In the genomic region with DNA sequence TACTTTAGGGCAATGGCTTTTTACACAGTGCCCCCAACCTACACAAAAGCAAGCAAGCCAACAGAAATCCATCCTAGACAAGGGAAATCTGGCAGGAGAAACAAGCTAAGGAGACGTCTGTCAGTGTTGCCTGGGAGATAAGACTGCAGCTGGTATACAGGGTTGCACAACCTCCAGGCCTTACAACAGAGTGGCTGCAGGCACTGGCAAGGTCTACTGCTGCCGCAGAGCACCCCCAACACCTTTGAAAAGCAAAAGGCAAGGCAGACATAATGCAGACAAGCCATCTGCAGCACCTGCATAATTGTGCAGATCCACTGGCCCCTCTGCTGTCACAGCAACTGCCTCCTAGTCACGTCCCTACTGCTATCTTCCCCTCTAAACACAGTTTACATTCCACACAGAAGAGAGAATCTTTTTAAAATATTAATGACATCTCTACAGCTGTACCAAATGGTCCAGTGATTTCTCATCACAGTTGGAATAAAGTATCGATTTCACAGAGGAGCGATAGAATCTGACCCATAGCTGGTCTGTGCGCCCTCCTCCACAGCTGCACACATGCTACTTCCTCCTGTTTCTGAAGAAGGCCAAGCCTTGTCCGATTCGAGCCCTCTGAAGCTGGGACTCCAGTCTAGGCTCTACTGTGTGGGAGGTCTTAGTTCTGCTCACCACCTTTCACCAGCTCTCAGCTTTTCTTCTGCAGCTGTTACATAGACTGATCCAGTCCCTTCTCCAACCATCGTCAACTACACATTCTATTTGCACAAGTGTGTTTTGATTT, we compare ENCODE assay signal across 8 mouse cellular contexts. TPM values are rescaled to one million over a fixed set of nuclear protein-coding genes. Genes with fewer than 3 reads are reported as not detected.
DNase-seq lines count a peak whose midpoint lies in the region; ATAC-seq and TF ChIP-seq lines count a peak whose summit lies in the region.

No protein-coding gene starts in this region.

- no peak overlapping the region for H3K4me3 ChIP-seq in heart, embryonic 10.5 days
- no peak overlapping the region for H3K4me3 ChIP-seq in liver, adult 2 months (ENCODE audit: insufficient read depth, low read depth, low read length)
- H3K4me3 ChIP-seq in neural tube, embryonic 11.5 days (ENCODE audit: low read depth, low read length): no peak overlapping the region

- no peak for DNase-seq in frontal cortex, postnatal 10 days (ENCODE audit: low spot score in 2 of 2)
- DNase-seq in adipocyte (ENCODE audit: low spot score): peak; percentile 80
- no peak for DNase-seq in heart, embryonic 10.5 days (ENCODE audit: low spot score)
- DNase-seq in liver, adult 2 months (ENCODE audit: extremely low read depth, low read depth, low spot score): peak; percentile 76
- peak; percentile 25 for DNase-seq in neural tube, embryonic 11.5 days (ENCODE audit: low spot score)
- DNase-seq in frontal cortex, postnatal 14 days (ENCODE audit: low spot score in 2 of 2): no peak
- DNase-seq in thymus, adult 18-20 months: no peak

- peak overlapping the region; percentile 37 for H3K27ac ChIP-seq in heart, embryonic 10.5 days
- H3K27ac ChIP-seq in liver, adult 2 months (replicated peaks; ENCODE audit: insufficient read depth, low read depth, low read length): 0 out of 2 replicates have a peak overlapping the region, but pooled peaks have one; percentile 8
- H3K27ac ChIP-seq in neural tube, embryonic 11.5 days (ENCODE audit: low read depth, low read length): no peak overlapping the region

- peaks cover 25% of the 10 kb centered on the region for H3K4me1 ChIP-seq in heart, embryonic 10.5 days
- peaks cover 27% of the 10 kb centered on the region for H3K4me1 ChIP-seq in liver, adult 2 months (ENCODE audit: control insufficient read depth, insufficient read depth, low read length)
- H3K4me1 ChIP-seq in neural tube, embryonic 11.5 days (ENCODE audit: control insufficient read depth, insufficient read depth, low read length): peaks cover 15% of the 10 kb centered on the region

- peak; percentile 64 for ATAC-seq in frontal cortex, adult (ENCODE audit: low TSS enrichment)
- peak; percentile 45; the same call in 1 of the 2 replicates for ATAC-seq in neural tube, embryonic 11.5 days (ENCODE audit: insufficient read depth, low FRiP score, low TSS enrichment)

- no peak for TF ChIP-seq CTCF in liver, adult 2 months (IDR thresholded peaks at IDR 0.05; ENCODE audit: low read depth, low read length)

- no peaks in the 10 kb centered on the region for H3K36me3 ChIP-seq in heart, embryonic 10.5 days
- no peaks in the 10 kb centered on the region for H3K36me3 ChIP-seq in liver, adult 2 months (ENCODE audit: control insufficient read depth, insufficient read depth, low read length)
- H3K36me3 ChIP-seq in neural tube, embryonic 11.5 days (ENCODE audit: control insufficient read depth, insufficient read depth, low read length): no peaks in the 10 kb centered on the region

- H3K27me3 ChIP-seq in heart, embryonic 10.5 days (ENCODE audit: insufficient read depth, poor library complexity, severe bottlenecking): no peaks in the 10 kb centered on the region
- H3K27me3 ChIP-seq in liver, adult 2 months (ENCODE audit: control insufficient read depth, insufficient read depth, low read length): no peaks in the 10 kb centered on the region
- no peaks in the 10 kb centered on the region for H3K27me3 ChIP-seq in neural tube, embryonic 11.5 days (ENCODE audit: control insufficient read depth, insufficient read depth, low read length)

- no peak overlapping the region for H3K4me2 ChIP-seq in neural tube, embryonic 11.5 days (ENCODE audit: low read depth)

- no peak overlapping the region for H3K9ac ChIP-seq in liver, adult 2 months (ENCODE audit: low read depth, low read length)
- H3K9ac ChIP-seq in neural tube, embryonic 11.5 days (ENCODE audit: low read length): no peak overlapping the region

- no peak for TF ChIP-seq POLR2A in liver, adult 2 months (IDR thresholded peaks at IDR 0.05; ENCODE audit: extremely low read depth, insufficient read depth, low read length)

- peaks cover 18% of the 10 kb centered on the region for H3K79me2 ChIP-seq in liver, adult 2 months (ENCODE audit: control insufficient read depth, insufficient read depth, low read length)

- WGBS in heart, embryonic 10.5 days: 45% methylated on average over 9 of the region's 9 CpGs
- 28% methylated on average over 9 of the region's 9 CpGs for WGBS in liver, adult 2 months
- WGBS in neural tube, embryonic 11.5 days: 43% methylated on average over 9 of the region's 9 CpGs

- no peaks in the 10 kb centered on the region for H3K9me3 ChIP-seq in heart, embryonic 10.5 days
- no peaks in the 10 kb centered on the region for H3K9me3 ChIP-seq in neural tube, embryonic 11.5 days (ENCODE audit: control insufficient read depth, low read length)

RNA-seq across cellular contexts. Expression of gene Rnf217, which starts 16.1 kb away (rescaled TPM):
- polyA plus RNA-seq in heart, embryonic 10.5 days (2016; fragmentation: Nextera tagmentation; extraction: Ambion mirVana): 0.84 and 1.1 TPM in 2 replicates
- 7.8 and 8.0 TPM in 2 replicates for total RNA-seq in liver, adult 2 months (2014; rRNA removed)
- 2.4 and 3.5 TPM in 2 replicates for polyA plus RNA-seq in liver, adult 2 months (2012; rRNA removed)
- polyA plus RNA-seq in neural tube, embryonic 11.5 days (2014; fragmentation: Nextera tagmentation; extraction: Ambion mirVana): 1.9 and 2.4 TPM in 2 replicates

Comparison
In these comparisons a context has a peak if more than half of its experiments do, and no peak if none do; other contexts are left out.
1. DNase-seq: peak in adipocyte (single experiment), liver, adult 2 months (single experiment) and neural tube, embryonic 11.5 days (single experiment); none in frontal cortex, postnatal 10 days (0 of 2), heart, embryonic 10.5 days (single experiment), frontal cortex, postnatal 14 days (0 of 2) and thymus, adult 18-20 months (0 of 2).